Mouse (Mus musculus) heart, postnatal 10 days (tissue): ENCODE measurements around the gene Snip1. TPM values are rescaled to one million over a fixed set of nuclear protein-coding genes. Genes with fewer than 3 reads are reported as not detected.

ENCODE experiments used
- DNase-seq, 2 experiments: peaks; one replicate each; pipeline ENCODE4 v3.0.0; 2021
- intact Hi-C: fragments of 180-260 bp; cut with DNase I; formaldehyde crosslinking; loops from one replicate; pipeline ENCODE4 v1.15.1; 2025
- total RNA-seq, 2 experiments: library from RNA; stranded (reverse); gene quantifications; 2 replicates each; pipeline ENCODE4 v1.2.3; 2021

Gene Snip1
- total RNA-seq, 2 experiments from 2014 or later: 10.8 to 11.6 TPM

- intact Hi-C loops: no loop called here
- DNase-seq: no peak
These were observed 29.6 kb downstream of the Snip1 start for GRCm38 (mm10) chr4:125096066-125096465.

DNA sequence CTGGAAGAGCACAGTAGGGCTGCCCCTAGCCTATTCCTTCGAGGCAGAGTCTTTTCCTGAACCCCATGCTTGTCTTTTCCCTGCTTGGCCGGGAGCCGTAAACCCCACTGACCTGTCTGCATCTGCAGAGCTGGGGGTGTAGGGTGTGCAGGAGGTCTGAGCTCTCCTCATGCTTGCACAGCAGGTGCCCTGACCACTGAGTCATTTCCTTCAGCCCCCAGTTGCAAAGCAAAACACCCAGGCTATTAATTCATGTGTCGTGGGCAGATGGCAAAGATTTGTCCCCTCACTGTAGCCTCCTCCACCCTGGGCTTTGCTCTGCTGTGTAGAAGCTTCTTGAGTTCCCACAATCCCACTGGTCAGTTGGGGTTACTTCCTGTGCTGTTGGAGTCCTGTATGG lies 30.9 kb downstream of the Snip1 start:
- intact Hi-C loops: no loop called here
- no peak for DNase-seq

GRCm38 (mm10) chr4:125099458-125099857 lies 33.0 kb downstream of the Snip1 start:
- DNase-seq: peak; percentile 75 to 91
- intact Hi-C loops: loop anchor here (1.0 kb wide), 1 partner anchor 156 kb away; no protein-coding TSS in a partner anchor

GRCm38 (mm10) chr4:125101334-125101733 lies 34.9 kb downstream of the Snip1 start:
- intact Hi-C loops: no loop called here
- no peak for DNase-seq

GRCm38 (mm10) chr4:125105354-125105753 lies 38.9 kb downstream of the Snip1 start:
- DNase-seq: no peak
- intact Hi-C loops: no loop called here

DNA sequence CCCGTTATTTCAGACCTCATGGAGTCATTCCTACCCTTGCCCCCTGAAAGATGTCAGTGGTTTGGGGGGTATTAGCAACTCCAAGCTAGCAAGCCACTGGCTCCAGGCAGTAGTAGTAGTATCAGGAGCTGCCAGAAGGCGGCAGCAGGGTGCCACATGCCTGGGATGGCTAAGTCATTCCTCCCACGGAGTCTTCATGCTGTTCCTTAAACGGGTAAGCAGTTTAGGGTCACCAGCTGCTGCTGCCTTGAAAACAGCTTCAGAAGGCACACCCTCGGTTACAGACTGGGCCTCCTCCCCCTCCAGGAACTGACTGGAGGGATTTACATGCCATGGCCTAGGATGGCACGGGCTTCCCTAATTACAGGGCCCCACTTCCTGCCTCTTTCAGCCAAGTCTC lies 48.2 kb downstream of the Snip1 start:
- peak; percentile 83 to 91 for DNase-seq
- intact Hi-C loops: no loop called here

DNA sequence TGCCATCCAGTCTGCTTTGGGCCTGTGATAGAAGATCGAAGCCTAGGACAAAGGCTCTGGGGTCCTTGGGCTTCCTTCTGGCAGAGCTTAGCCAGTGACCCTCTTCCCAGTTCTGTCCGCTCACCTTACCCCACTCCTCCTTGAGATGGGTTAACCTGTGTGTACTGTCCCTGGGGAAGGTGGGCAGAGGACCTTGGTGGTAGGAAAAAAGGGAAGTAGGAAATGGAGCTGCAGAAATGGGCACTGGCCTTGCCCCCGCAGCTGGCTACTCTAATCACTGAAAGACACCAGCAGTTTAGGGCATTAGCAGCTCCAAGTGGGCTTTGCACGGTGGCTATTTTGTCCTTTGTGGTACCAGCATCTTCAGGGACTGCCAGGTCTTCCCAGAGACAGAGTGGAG lies 48.6 kb downstream of the Snip1 start:
- no peak for DNase-seq
- intact Hi-C loops: no loop called here

DNA sequence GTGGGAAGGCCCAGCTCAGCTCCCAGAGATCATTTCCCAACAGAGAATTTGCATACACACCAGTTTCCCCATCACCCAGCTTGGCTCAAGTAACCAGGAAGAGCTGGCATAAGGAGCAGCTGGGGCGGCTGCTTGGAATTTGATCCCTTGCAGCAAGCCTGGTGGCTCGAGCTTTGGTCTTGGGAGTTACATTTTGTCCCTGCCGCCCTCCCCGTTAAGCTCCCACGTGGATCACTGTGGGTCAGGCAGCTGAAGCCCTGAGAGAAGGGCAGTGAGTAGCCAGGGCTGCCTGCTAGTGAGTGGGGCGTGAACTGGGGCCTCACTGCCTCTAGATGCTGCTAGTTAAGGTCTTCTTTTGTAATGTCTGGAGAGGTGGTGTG lies 49.2 kb downstream of the Snip1 start:
- intact Hi-C loops: no loop called here
- peak; percentile 26 to 27 for DNase-seq

- DNase-seq: peak; percentile 49 to 54
- intact Hi-C loops: no loop called here
These were observed 49.8 kb downstream of the Snip1 start for GRCm38 (mm10) chr4:125116090-125116861.

- intact Hi-C loops: no loop called here
- peak in 1 of 2 experiments; percentile 13 for DNase-seq
These were observed 50.5 kb downstream of the Snip1 start for GRCm38 (mm10) chr4:125116929-125117328.

DNA sequence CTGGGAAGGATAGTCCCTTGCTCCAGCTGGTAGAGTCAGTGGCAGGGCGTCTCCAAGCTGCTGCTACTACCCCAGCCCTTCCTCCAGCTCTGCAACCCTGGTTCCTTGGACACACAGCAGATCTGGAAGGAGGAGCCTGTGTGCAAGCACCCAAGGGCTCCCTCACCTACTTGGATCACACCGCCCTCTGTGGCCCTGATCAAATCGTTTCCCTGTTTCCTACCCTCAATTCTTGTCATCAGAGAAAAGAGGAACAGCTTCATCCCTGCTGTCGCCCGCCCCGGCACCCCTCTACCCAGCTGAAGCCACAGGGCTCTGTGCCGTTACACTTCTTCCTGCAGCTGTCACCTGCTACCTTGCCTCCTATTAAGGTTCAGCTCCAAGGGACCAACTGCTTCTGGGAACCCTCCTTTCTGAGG lies 51.4 kb downstream of the Snip1 start:
- intact Hi-C loops: no loop called here
- DNase-seq: peak in 1 of 2 experiments; percentile 11

- intact Hi-C loops: no loop called here
These were observed 52.6 kb downstream of the Snip1 start for GRCm38 (mm10) chr4:125119070-125119469.

DNA sequence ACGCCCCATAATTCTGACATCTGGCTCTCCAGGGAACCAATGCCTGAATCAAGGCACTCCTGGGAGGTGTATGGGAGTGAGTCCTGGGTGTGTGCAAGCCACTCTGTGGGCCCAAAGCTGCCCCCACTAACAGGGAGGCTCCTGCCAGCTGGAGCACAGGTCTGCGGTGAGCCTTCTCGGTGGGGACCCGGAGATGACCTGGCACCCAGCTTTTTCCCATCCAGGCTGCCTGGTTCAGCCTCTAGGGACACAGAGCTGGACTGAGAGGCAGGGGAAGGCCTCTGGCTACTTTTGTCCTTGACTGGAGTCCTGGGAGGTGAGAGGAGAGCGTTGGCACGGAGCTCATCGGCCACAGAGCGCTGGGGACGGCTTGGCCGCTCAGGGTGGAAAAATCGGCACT lies 53.2 kb downstream of the Snip1 start:
- DNase-seq: no peak
- intact Hi-C loops: no loop called here

More at GRCm38 (mm10) chr4:125119070-125119469, 52.6 kb downstream of the Snip1 start:
- peak in 1 of 2 experiments; percentile 27 for DNase-seq

DNA sequence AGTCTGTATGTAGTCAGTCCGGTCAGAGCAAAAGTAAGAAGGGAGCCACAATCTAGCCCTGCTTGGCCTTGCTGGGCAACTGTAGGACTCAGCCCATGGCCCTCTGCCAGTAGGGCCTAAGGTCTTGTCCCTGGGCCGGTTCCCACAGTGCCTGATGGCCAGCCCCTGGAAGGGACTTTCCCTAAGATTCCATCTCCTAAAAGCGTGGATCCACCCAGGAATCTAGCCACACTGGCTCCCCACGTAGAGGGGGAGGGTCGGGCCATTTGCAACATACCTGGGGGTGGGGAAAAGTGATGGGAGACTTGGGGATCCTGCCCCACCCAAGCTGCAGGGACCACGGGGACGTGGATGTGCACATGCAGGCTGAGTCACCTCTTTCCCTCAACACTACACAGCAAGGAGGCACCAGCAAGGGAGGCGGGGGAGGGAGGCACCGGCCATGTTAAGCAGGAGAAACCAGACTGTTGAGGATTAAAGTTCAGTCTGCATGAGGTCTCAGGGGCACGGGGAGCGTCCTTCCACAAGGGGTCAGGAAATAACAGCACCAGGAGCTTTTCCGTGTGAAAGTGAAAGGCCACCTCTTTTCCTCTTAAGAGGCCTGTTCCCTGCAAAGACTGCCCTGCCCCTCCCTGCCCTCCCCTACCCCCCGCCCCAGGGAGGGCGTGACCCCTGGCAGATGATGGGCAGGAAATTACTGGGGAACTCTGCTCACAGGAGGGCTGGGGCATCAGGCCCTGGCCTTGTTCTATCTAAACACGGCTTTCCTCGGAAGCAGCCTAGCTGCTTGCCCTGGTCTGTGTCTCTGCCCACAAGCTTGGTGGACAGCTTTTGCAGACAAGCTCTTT lies 56.2 kb downstream of the Snip1 start:
- DNase-seq: peak; percentile 52 to 61

DNA sequence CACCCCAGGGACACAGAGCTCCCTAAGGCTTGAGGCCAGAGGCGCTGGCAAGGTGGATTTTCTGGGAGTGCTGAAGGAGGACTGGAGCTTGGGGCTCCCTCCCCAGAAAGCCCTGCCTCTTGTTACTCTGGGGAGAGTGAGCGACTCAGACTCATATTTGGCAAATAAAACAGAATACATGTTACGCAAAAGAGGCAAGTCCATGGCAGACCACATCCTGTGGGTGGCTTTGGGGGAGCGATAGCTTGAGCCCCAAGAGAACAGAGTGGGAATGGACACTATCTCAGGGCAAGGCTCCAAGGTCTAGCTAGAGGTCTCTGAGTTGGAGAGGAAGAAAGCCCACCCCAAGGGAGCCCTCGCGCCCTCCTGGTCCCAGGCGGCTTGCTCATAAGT lies 56.8 kb downstream of the Snip1 start:
- peak in 1 of 2 experiments; percentile 46 for DNase-seq
- intact Hi-C loops: no loop called here

More for the DNA sequence above, 56.2 kb downstream of the Snip1 start:
- intact Hi-C loops: no loop called here

Other genes with a start within 250 kb of the Snip1 start
- 10 to 100 TPM; 20.9 to 24.4 TPM for gene Yrdc, start 216.0 kb upstream of the Snip1 start, total RNA-seq
- gene 1110065P20Rik, start 215.5 kb upstream of the Snip1 start, total RNA-seq: 10 to 100 TPM; 28.7 to 33.5 TPM
- under 1 TPM; 0.10 to 0.22 TPM for gene Maneal, start 204.5 kb upstream of the Snip1 start, total RNA-seq
- gene Epha10, start 185.8 kb upstream of the Snip1 start, total RNA-seq: not detected
- gene 9930104L06Rik, start 129.6 kb upstream of the Snip1 start, total RNA-seq: 10 to 100 TPM; 10.7 to 11.2 TPM
- gene Cdca8, start 127.4 kb upstream of the Snip1 start, total RNA-seq: 10 to 100 TPM; 15.4 to 16.6 TPM
- 1 to 10 TPM; 3.4 to 5.6 TPM for gene Rspo1, start 80.2 kb upstream of the Snip1 start, total RNA-seq
- gene Gnl2, start 50.1 kb upstream of the Snip1 start, total RNA-seq: 10 to 100 TPM; 36.0 to 37.0 TPM
- not detected for gene Dnali1, start 969 bp upstream of the Snip1 start, total RNA-seq
- 10 to 100 TPM; 27.7 to 31.4 TPM for gene Meaf6, start 18.5 kb downstream of the Snip1 start, total RNA-seq
- 1 to 10 TPM; 1.8 to 3.1 TPM for gene Zc3h12a, start 61.2 kb downstream of the Snip1 start, total RNA-seq